Mouse (Mus musculus) colon, adult 2 months (tissue): Measurements from ENCODE around the gene Peak1. TPM values are rescaled to one million over a fixed set of nuclear protein-coding genes. Genes with fewer than 3 reads are reported as not detected.

Experiments used
- polyA plus RNA-seq: library from polyadenylated mRNA; depleted of rRNA; stranded (reverse); fragments of >200 nt; gene quantifications from 2 replicates; pipeline ENCODE4 v1.2.3, GENCODE M21; 2012; rRNA removed

Gene Peak1
- 5.3 and 6.4 TPM in 2 replicates for polyA plus RNA-seq

GRCm38 (mm10) chr9:56417948-56418737, at the start of gene Peak1, which contains the start of gene Hmg20a:
Peak1 (minus strand) TSS chr9:56418067.
Hmg20a (plus strand) TSS chr9:56418609.

GRCm38 (mm10) chr9:56165377-56165776, 252.5 kb downstream of the Peak1 start, which contains the start of gene Tspan3:
Tspan3 (minus strand) TSS chr9:56165477.

Other genes with a start within 250 kb of the Peak1 start
- 12.8 and 14.1 TPM in 2 replicates for gene Hmg20a, start 542 bp upstream of the Peak1 start, polyA plus RNA-seq